Mouse (Mus musculus): ENCODE results near the gene Hs1bp3. TPM values are rescaled to one million over a fixed set of nuclear protein-coding genes. Genes with fewer than 3 reads are reported as not detected.
A peak's percentile ranks its signal among the peaks of the same experiment; 100 is the strongest.

The Hs1bp3 gene
- polyA plus RNA-seq, 1 experiment from 2014 or later, result 7.2 TPM

DNA sequence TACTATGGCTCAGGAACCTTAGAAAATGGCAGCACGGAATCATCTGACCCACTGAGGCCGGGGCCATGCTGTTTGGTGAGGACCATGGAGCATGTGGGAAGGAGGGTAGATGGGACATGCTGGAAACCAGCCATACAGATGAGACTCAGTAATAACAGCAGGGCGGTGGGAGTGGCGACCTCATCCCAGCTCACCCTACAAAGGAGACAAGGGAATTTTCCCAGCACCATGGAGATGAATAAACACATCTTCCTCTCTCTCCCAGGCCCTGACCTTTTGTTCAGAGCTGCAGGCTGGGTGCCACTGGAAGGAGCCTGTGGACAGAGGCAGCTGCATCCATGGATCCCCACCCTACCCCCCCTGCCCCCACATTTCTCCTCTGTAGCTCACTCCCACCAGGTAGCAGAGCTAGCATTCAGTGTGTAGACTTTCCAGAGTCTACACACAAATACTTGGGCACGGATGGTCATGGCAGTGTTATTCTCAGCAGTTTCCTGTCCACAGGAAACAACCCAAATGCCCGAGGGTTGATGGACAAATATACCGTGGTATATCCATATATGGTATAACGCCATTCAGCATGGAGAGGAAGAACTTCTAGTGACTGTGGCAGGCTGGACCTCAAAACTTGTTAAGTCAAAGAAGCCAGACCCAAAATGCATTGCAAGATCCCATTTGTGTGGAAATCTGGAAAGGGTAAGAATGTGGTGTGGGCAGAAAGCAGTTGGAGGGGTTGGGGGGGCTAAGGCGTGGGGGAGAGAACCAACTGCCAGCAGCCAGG lies 35.7 kb downstream of the Hs1bp3 start:
- no peak for DNase-seq (ENCODE audit: low spot score, missing footprints)
- ATAC-seq (ENCODE audit: low FRiP score), result 0 out of 2 replicates have a peak, but pooled peaks have one; percentile 12
- no peak overlapping the region for H3K4me2 ChIP-seq
- H3K4me3 ChIP-seq (ENCODE audit: low read depth, low read length), result no peak overlapping the region
- H3K27ac ChIP-seq (ENCODE audit: low read depth, low read length), result no peak overlapping the region
- no peaks in the 10 kb centered on the region for H3K27me3 ChIP-seq (ENCODE audit: control insufficient read depth, insufficient read depth, low read length)
- H3K9ac ChIP-seq (ENCODE audit: low read length), result no peak overlapping the region
- peaks cover 4% of the 10 kb centered on the region; the same call in 1 of the 2 replicates for H3K4me1 ChIP-seq (ENCODE audit: control insufficient read depth, insufficient read depth, low read length)
- 74% methylated on average over 9 of the region's 9 CpGs for WGBS
- no peaks in the 10 kb centered on the region for H3K9me3 ChIP-seq (ENCODE audit: control insufficient read depth, low read length)
- H3K36me3 ChIP-seq (ENCODE audit: control insufficient read depth, insufficient read depth, low read length), result no peaks in the 10 kb centered on the region

DNA sequence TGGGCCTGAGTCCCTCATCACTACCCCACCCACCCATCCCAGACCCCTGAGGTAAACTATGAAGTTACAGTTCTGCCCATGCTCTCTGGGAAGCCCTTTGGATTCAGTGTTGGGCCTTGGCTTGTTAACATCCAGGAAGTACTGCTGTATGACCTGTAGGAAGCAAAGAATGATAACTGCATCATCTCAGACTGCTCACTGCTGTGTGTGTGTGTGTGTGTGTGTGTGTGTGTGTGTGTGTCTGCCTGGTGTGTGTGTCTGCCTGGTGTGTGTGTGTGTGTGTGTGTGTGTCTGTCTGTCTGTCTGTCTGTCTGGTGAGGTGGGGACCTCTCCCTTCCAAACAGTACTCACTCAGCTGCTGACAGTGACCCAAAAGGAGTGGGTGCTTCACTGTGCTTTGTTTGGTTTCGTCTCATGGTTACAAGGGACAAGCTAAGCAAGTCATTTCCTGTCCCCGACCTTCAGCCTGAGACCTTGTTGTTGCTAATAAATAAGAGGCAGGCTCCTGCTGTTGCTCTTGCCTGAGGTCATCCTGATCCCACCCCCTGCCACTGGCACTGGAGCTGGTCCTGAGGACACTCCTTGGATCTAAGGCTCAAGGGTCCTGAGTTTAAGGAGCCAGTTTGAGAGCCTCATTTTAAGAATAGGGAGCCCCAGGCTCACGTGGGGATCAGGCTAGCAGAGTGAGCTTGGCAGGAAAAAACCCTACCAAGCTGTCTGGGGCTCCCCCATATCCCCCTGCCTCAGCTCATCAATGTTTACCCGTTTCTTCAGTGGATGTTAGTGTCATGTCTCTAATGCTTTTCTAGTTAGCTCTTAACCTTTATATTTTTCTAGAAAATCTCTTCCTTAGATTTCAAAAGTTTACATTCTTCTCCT lies 38.0 kb downstream of the Hs1bp3 start:
- Histone ChIP-seq H3K4me2 (no peak overlapping the region), H3K9me3 (ENCODE audit: control insufficient read depth, low read length) (no peaks in the 10 kb centered on the region), H3K4me1 (ENCODE audit: control insufficient read depth, insufficient read depth, low read length) (peaks cover 4% of the 10 kb centered on the region; the same call in 1 of the 2 replicates), H3K4me3 (ENCODE audit: low read depth, low read length) (no peak overlapping the region), H3K27ac (ENCODE audit: low read depth, low read length) (no peak overlapping the region), H3K36me3 (ENCODE audit: control insufficient read depth, insufficient read depth, low read length) (no peaks in the 10 kb centered on the region), H3K27me3 (ENCODE audit: control insufficient read depth, insufficient read depth, low read length) (no peaks in the 10 kb centered on the region), H3K9ac (ENCODE audit: low read length) (no peak overlapping the region)
- DNase-seq (ENCODE audit: low spot score, missing footprints) (no peak), ATAC-seq (ENCODE audit: low FRiP score) (no peak)
- WGBS, result 43% methylated on average over 4 of the region's 4 CpGs

DNA sequence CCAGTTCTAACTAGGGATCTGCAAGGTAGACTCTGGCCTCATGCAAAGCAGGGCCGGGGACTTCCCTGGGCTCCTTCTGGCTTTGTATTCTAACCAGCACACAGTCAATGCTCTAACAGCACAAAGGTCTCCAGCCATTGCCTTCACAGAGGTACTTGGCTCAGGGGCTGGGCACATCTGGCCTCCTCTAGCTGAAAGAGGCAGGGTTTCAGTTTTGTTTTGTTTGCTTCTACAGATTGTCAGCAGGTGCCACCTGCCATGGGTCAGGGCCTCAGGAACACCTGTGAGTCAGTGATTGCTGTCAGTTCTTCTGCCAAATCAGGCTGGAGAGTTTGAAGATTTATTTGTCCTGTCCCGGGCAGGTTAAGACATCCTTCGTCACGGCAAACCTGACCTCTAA lies 39.8 kb downstream of the Hs1bp3 start:
- Histone ChIP-seq H3K36me3 (ENCODE audit: control insufficient read depth, insufficient read depth, low read length) (no peaks in the 10 kb centered on the region), H3K4me3 (ENCODE audit: low read depth, low read length) (no peak overlapping the region), H3K9ac (ENCODE audit: low read length) (no peak overlapping the region), H3K4me1 (ENCODE audit: control insufficient read depth, insufficient read depth, low read length) (peaks cover 5% of the 10 kb centered on the region; the same call in 1 of the 2 replicates), H3K27me3 (ENCODE audit: control insufficient read depth, insufficient read depth, low read length) (no peaks in the 10 kb centered on the region), H3K4me2 (no peak overlapping the region), H3K27ac (ENCODE audit: low read depth, low read length) (no peak overlapping the region), H3K9me3 (ENCODE audit: control insufficient read depth, low read length) (no peaks in the 10 kb centered on the region)
- whole genome bisulfite sequencing, result 86% methylated on average over 4 of the region's 4 CpGs
- ATAC-seq (ENCODE audit: low FRiP score) (no peak), DNase-seq (ENCODE audit: low spot score, missing footprints) (no peak)

DNA sequence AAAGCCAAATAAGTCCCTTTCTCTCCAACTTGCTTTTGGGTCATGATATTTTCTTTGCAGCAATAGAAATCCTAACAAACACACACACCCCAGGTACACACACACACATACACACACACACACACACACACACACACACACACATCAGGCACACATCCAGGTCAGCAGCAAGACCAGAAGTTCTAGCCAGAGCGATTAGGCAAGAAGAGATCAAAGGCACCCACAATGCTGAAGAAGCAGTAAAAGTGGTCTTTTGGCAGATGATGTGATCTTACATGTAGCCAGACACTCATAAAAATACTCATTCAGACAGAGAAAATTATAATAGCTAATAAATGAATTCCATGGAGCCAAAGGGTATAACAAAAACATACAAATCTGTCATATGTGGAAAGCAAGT lies 41.0 kb downstream of the Hs1bp3 start:
- no peak overlapping the region for H3K4me2 ChIP-seq
- peaks cover 3% of the 10 kb centered on the region; the same call in 1 of the 2 replicates for H3K4me1 ChIP-seq (ENCODE audit: control insufficient read depth, insufficient read depth, low read length)
- no peaks in the 10 kb centered on the region for H3K27me3 ChIP-seq (ENCODE audit: control insufficient read depth, insufficient read depth, low read length)
- ATAC-seq (ENCODE audit: low FRiP score) (no peak), DNase-seq (ENCODE audit: low spot score, missing footprints) (no peak)
- H3K9ac ChIP-seq (ENCODE audit: low read length), result no peak overlapping the region
- H3K27ac ChIP-seq (ENCODE audit: low read depth, low read length), result no peak overlapping the region
- no peaks in the 10 kb centered on the region for H3K9me3 ChIP-seq (ENCODE audit: control insufficient read depth, low read length)
- H3K36me3 ChIP-seq (ENCODE audit: control insufficient read depth, insufficient read depth, low read length), result no peaks in the 10 kb centered on the region
- WGBS, result 100% methylated on average over 1 of the region's 1 CpGs
- no peak overlapping the region for H3K4me3 ChIP-seq (ENCODE audit: low read depth, low read length)

DNA sequence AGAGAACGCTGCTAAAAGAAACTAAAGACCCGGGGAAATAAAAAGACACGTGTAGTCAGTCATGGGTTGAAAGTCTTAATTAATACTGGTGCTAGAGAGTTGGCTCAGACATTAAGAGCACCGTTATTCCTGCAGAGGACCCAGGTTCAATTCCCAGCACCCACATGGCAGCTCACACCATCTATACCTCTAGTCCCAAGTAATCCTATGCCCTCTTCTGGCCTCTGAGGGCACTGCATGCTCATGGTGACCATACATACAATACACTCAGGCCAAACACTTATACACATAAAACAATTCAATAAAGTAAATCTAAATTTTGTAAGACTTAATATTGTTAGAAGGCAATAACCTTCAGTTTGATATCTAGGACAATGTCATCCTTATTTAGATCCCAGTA lies 41.8 kb downstream of the Hs1bp3 start:
- peaks cover 3% of the 10 kb centered on the region; the same call in 1 of the 2 replicates for H3K4me1 ChIP-seq (ENCODE audit: control insufficient read depth, insufficient read depth, low read length)
- H3K36me3 ChIP-seq (ENCODE audit: control insufficient read depth, insufficient read depth, low read length), result no peaks in the 10 kb centered on the region
- no peak overlapping the region for H3K27ac ChIP-seq (ENCODE audit: low read depth, low read length)
- H3K9me3 ChIP-seq (ENCODE audit: control insufficient read depth, low read length), result no peaks in the 10 kb centered on the region
- ATAC-seq (ENCODE audit: low FRiP score) (no peak), DNase-seq (ENCODE audit: low spot score, missing footprints) (no peak)
- no peak overlapping the region for H3K9ac ChIP-seq (ENCODE audit: low read length)
- no peak overlapping the region for H3K4me3 ChIP-seq (ENCODE audit: low read depth, low read length)
- no peak overlapping the region for H3K4me2 ChIP-seq
- no peaks in the 10 kb centered on the region for H3K27me3 ChIP-seq (ENCODE audit: control insufficient read depth, insufficient read depth, low read length)
- WGBS, result 91% methylated on average over 4 of the region's 4 CpGs

DNA sequence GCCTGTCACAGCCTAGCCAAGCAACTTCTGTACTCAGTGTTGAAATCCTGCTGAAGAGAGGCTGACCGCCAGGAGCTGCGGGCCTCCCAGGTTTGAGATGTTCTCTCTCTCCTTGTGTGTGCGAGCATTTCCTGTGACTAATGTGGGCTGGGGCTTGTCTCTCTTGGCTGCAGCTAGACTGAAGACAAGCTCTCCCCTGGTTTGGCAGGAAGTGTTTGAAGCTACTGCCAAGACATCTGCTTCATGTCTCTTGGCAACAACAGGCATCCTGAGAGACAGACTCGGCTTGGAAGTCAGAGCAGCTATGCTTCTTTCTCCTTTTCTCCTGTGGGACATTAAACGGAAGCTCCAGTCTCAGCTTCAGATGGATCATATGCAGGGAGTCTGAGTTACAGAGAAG lies 44.2 kb downstream of the Hs1bp3 start:
- Histone ChIP-seq H3K36me3 (ENCODE audit: control insufficient read depth, insufficient read depth, low read length) (no peaks in the 10 kb centered on the region), H3K4me1 (ENCODE audit: control insufficient read depth, insufficient read depth, low read length) (peaks cover 3% of the 10 kb centered on the region; the same call in 1 of the 2 replicates), H3K4me3 (ENCODE audit: low read depth, low read length) (no peak overlapping the region), H3K9ac (ENCODE audit: low read length) (no peak overlapping the region), H3K27me3 (ENCODE audit: control insufficient read depth, insufficient read depth, low read length) (no peaks in the 10 kb centered on the region), H3K9me3 (ENCODE audit: control insufficient read depth, low read length) (no peaks in the 10 kb centered on the region), H3K4me2 (no peak overlapping the region), H3K27ac (ENCODE audit: low read depth, low read length) (no peak overlapping the region)
- DNase-seq (ENCODE audit: low spot score, missing footprints), result peak; percentile 81
- no peak for ATAC-seq (ENCODE audit: low FRiP score)
- 70% methylated on average over 5 of the region's 5 CpGs for WGBS

DNA sequence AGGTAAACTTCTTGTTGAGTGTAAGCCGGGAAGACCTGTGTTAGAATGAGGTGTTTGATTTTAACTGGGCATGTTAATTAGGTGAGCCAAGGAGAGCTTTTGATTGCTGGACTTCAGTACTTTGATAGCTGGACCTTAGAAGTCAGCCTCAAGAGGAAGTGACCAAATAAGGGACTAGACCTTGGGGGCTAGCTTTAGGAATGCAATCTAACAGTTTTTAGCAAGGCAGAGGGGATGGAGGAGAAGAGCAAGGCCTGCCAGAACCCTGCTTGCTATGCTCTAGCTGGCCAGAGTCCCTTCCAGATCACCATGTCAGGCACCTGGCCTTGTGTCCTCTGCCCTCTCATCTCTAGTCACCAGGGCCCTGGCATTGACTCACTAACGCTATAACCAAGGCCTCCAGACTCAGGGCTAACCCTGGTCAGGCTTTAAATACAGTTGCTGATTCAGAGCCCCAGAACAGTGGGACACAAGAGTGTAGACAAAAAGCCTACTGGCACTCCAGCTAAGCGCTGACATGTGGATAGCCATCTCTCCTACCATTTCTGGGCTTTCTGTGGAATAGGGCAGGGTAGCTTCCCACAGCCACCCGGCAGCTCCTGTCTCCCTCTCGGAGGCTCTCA lies 45.2 kb downstream of the Hs1bp3 start:
- ATAC-seq (ENCODE audit: low FRiP score), result no peak
- peaks cover 3% of the 10 kb centered on the region; the same call in 1 of the 2 replicates for H3K4me1 ChIP-seq (ENCODE audit: control insufficient read depth, insufficient read depth, low read length)
- H3K9me3 ChIP-seq (ENCODE audit: control insufficient read depth, low read length), result no peaks in the 10 kb centered on the region
- H3K27me3 ChIP-seq (ENCODE audit: control insufficient read depth, insufficient read depth, low read length), result no peaks in the 10 kb centered on the region
- no peak overlapping the region for H3K4me2 ChIP-seq
- no peaks in the 10 kb centered on the region for H3K36me3 ChIP-seq (ENCODE audit: control insufficient read depth, insufficient read depth, low read length)
- peak; percentile 37 for DNase-seq (ENCODE audit: low spot score, missing footprints)
- no peak overlapping the region for H3K4me3 ChIP-seq (ENCODE audit: low read depth, low read length)
- H3K27ac ChIP-seq (ENCODE audit: low read depth, low read length), result no peak overlapping the region
- WGBS, result 78% methylated on average over 5 of the region's 5 CpGs
- no peak overlapping the region for H3K9ac ChIP-seq (ENCODE audit: low read length)

DNA sequence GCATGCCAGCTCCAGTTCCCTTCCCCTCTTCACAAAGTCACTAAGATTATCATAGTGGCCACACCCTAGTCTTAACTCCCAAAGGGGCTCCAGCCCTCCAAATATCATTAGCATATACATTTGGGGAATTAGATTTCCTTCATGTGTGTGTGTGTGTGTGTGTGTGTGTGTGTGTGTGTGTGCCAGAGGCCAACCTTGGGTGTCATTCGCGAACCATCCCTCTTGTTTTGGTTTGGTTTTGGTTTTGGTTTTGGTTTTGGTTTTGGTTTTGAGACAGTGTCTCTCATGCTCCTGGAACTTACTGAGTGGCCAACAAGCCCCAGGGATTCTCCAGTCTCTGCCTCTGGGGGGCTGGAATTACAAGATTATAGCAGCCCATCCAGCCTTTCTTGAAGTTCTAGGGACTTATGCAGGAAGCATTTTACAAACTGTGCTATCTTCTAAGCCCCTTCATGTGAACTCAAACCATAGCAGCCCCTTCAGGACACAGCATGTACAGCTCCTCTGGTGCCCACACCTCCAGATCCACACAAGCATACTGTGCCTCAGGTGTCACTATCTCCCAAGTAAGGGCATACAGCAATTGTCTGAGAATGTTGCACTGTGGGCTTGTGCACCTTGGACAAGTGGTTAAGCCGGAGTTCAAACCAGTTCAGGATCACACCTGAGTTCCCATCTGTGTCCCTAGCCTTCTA lies 46.3 kb downstream of the Hs1bp3 start:
- no peak overlapping the region for H3K27ac ChIP-seq (ENCODE audit: low read depth, low read length)
- 90% methylated on average over 3 of the region's 3 CpGs for WGBS
- no peaks in the 10 kb centered on the region for H3K36me3 ChIP-seq (ENCODE audit: control insufficient read depth, insufficient read depth, low read length)
- H3K4me3 ChIP-seq (ENCODE audit: low read depth, low read length), result no peak overlapping the region
- no peaks in the 10 kb centered on the region for H3K27me3 ChIP-seq (ENCODE audit: control insufficient read depth, insufficient read depth, low read length)
- no peak overlapping the region for H3K9ac ChIP-seq (ENCODE audit: low read length)
- ATAC-seq (ENCODE audit: low FRiP score), result no peak
- H3K4me2 ChIP-seq, result no peak overlapping the region
- peaks cover 5% of the 10 kb centered on the region for H3K4me1 ChIP-seq (ENCODE audit: control insufficient read depth, insufficient read depth, low read length)
- DNase-seq (ENCODE audit: low spot score, missing footprints), result peak; percentile 73
- H3K9me3 ChIP-seq (ENCODE audit: control insufficient read depth, low read length), result no peaks in the 10 kb centered on the region

All from midbrain, embryonic 11.5 days (tissue).